Comparison of ENCODE assay signal across 23 mouse cellular contexts in the genomic region with DNA sequence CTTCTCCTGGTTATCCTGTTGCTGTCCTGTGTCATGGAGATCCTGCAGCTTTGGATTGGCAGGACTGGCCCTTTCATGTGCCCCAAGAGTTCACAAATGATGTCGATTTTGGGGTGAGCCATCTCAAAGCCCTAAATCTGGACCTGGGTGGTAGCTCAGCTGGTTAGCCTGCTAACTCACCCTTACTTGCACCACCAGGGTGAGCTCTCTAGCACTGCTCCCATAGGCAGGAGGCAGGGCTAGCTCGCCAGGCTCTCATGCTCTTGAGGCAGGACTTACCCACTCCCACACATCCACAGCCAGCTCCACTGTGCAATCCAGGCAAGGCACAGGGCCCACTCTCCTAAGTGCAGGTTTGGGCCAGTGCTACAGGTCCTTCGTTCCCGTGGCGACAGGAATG.
DNase-seq lines count a peak whose midpoint lies in the region; ATAC-seq and TF ChIP-seq lines count a peak whose summit lies in the region.
"Had no signal": no experiment of that assay in that cellular context is flagged by ENCODE, and none has a peak within 500 bp of the region (broad histone marks: within the 10 kb centered on the region; RNA-seq: fewer than 3 reads in every experiment).

No protein-coding gene starts in this region.

- 76% methylated on average over 5 of the region's 5 CpGs for WGBS in forebrain, embryonic 10.5 days
- WGBS in forebrain, embryonic 15.5 days, result 91% methylated on average over 5 of the region's 5 CpGs
- WGBS in thymus, adult 2 months, result 86% methylated on average over 5 of the region's 5 CpGs
- 77% methylated on average over 5 of the region's 5 CpGs for WGBS in stomach, postnatal 0 days

- H3K9ac ChIP-seq in forebrain, embryonic 15.5 days (replicated peaks), result no peak overlapping the region
- no peak overlapping the region for H3K9ac ChIP-seq in stomach, postnatal 0 days (ENCODE audit: low read length)
- H3K9ac ChIP-seq: forebrain, embryonic 12.5 days; hindbrain, embryonic 12.5 days; limb, embryonic 13.5 days; liver, embryonic 12.5 days; midbrain, embryonic 12.5 days had no signal

- ATAC-seq in forebrain, embryonic 15.5 days (replicated peaks), result no peak
- ATAC-seq in stomach, postnatal 0 days (ENCODE audit: low FRiP score, low TSS enrichment), result no peak
- ATAC-seq: liver, embryonic 12.5 days had no signal

- H3K36me3 ChIP-seq in forebrain, embryonic 10.5 days (replicated peaks), result no peaks in the 10 kb centered on the region
- H3K36me3 ChIP-seq in forebrain, embryonic 15.5 days, result no peaks in the 10 kb centered on the region
- H3K36me3 ChIP-seq in thymus, adult 2 months (ENCODE audit: control insufficient read depth, insufficient read depth, low read length), result no peaks in the 10 kb centered on the region
- H3K36me3 ChIP-seq in stomach, postnatal 0 days (ENCODE audit: control insufficient read depth, insufficient read depth, low read length), result no peaks in the 10 kb centered on the region
- H3K36me3 ChIP-seq: embryonic facial prominence, embryonic 10.5 days; forebrain, embryonic 12.5 days; hindbrain, embryonic 12.5 days; limb, embryonic 13.5 days; liver, embryonic 12.5 days; midbrain, embryonic 12.5 days had no signal

- TF ChIP-seq POLR2A in thymus, adult 2 months (IDR thresholded peaks at IDR 0.05; ENCODE audit: control insufficient read depth, extremely low read depth, insufficient read depth, low read length, poor library complexity), result no peak

- no peak overlapping the region for H3K4me3 ChIP-seq in forebrain, embryonic 10.5 days
- H3K4me3 ChIP-seq in forebrain, embryonic 15.5 days, result no peak overlapping the region
- H3K4me3 ChIP-seq in layer of hippocampus, adult 2 months, result no peak overlapping the region
- H3K4me3 ChIP-seq in thymus, adult 2 months (ENCODE audit: control insufficient read depth, insufficient read depth, low read length), result no peak overlapping the region
- H3K4me3 ChIP-seq in stomach, postnatal 0 days (ENCODE audit: low read depth, low read length), result no peak overlapping the region
- no peak overlapping the region for H3K4me3 ChIP-seq in gastrocnemius, adult 2 months
- H3K4me3 ChIP-seq: embryonic facial prominence, embryonic 10.5 days; forebrain, embryonic 12.5 days; hindbrain, embryonic 12.5 days; limb, embryonic 13.5 days; liver, embryonic 12.5 days; midbrain, embryonic 12.5 days had no signal

- no peaks in the 10 kb centered on the region for H3K9me3 ChIP-seq in forebrain, embryonic 10.5 days
- no peaks in the 10 kb centered on the region for H3K9me3 ChIP-seq in forebrain, embryonic 15.5 days
- no peaks in the 10 kb centered on the region for H3K9me3 ChIP-seq in stomach, postnatal 0 days (ENCODE audit: control insufficient read depth, low read length)
- H3K9me3 ChIP-seq: embryonic facial prominence, embryonic 10.5 days; forebrain, embryonic 12.5 days; hindbrain, embryonic 12.5 days; limb, embryonic 13.5 days; liver, embryonic 12.5 days; midbrain, embryonic 12.5 days had no signal

- intact Hi-C loops in gastrocnemius, adult 2 months (cut with DNase I), result no loop called here

- H3K4me1 ChIP-seq in forebrain, embryonic 10.5 days, result no peaks in the 10 kb centered on the region
- H3K4me1 ChIP-seq in forebrain, embryonic 15.5 days, result no peaks in the 10 kb centered on the region
- peaks cover 12% of the 10 kb centered on the region for H3K4me1 ChIP-seq in thymus, adult 2 months (replicated peaks; ENCODE audit: control insufficient read depth, insufficient read depth, low read length)
- no peaks in the 10 kb centered on the region for H3K4me1 ChIP-seq in stomach, postnatal 0 days (replicated peaks; ENCODE audit: control insufficient read depth, insufficient read depth)
- H3K4me1 ChIP-seq: forebrain, embryonic 12.5 days; hindbrain, embryonic 12.5 days; liver, embryonic 12.5 days; midbrain, embryonic 12.5 days had no signal

- TF ChIP-seq EP300 in stomach, postnatal 0 days (optimal IDR thresholded peaks at IDR 0.05), result no peak

- DNase-seq in forebrain, embryonic 10.5 days (ENCODE audit: extremely low spot score, low spot score), result no peak
- no peak for DNase-seq in layer of hippocampus, adult 2 months (ENCODE audit: low spot score in 2 of 2)
- DNase-seq in layer of hippocampus, adult 11-12 months (ENCODE audit: low spot score), result no peak
- DNase-seq in thymus, postnatal 4 days, result peak; percentile 28
- DNase-seq in thymus, adult 2 months, result no peak
- DNase-seq in stomach, postnatal 0 days (ENCODE audit: low spot score), result no peak
- DNase-seq in gastrocnemius, adult 2 months, result no peak
- DNase-seq: adrenal gland, postnatal 10 days; cerebellum, adult 2 months; heart, postnatal 10 days; kidney, adult 9 months; layer of hippocampus, adult 9-11 months; lung, adult 18-20 months; right cerebral cortex, postnatal 14 days; spleen, adult 18-20 months had no signal

- 0 out of 2 replicates have a peak overlapping the region, but pooled peaks have one; percentile 8 for H3K27ac ChIP-seq in forebrain, embryonic 10.5 days
- no peak overlapping the region for H3K27ac ChIP-seq in forebrain, embryonic 15.5 days (replicated peaks)
- no peak overlapping the region for H3K27ac ChIP-seq in layer of hippocampus, adult 2 months
- no peak overlapping the region for H3K27ac ChIP-seq in thymus, adult 2 months (ENCODE audit: control insufficient read depth, insufficient read depth, low read length)
- no peak overlapping the region for H3K27ac ChIP-seq in stomach, postnatal 0 days (replicated peaks)
- H3K27ac ChIP-seq in gastrocnemius, adult 2 months, result no peak overlapping the region
- H3K27ac ChIP-seq: embryonic facial prominence, embryonic 10.5 days; forebrain, embryonic 12.5 days; hindbrain, embryonic 12.5 days; limb, embryonic 13.5 days; liver, embryonic 12.5 days; midbrain, embryonic 12.5 days had no signal

- no peaks in the 10 kb centered on the region; the same call in 1 of the 2 replicates for H3K27me3 ChIP-seq in forebrain, embryonic 10.5 days (ENCODE audit: poor library complexity, severe bottlenecking)
- no peaks in the 10 kb centered on the region for H3K27me3 ChIP-seq in forebrain, embryonic 15.5 days
- no peaks in the 10 kb centered on the region for H3K27me3 ChIP-seq in thymus, adult 2 months (ENCODE audit: control insufficient read depth, insufficient read depth, low read length)
- H3K27me3 ChIP-seq in stomach, postnatal 0 days (ENCODE audit: control insufficient read depth, insufficient read depth, low read length), result no peaks in the 10 kb centered on the region
- H3K27me3 ChIP-seq: forebrain, embryonic 12.5 days; hindbrain, embryonic 12.5 days; limb, embryonic 13.5 days; liver, embryonic 12.5 days; midbrain, embryonic 12.5 days had no signal

- H3K4me2 ChIP-seq in forebrain, embryonic 15.5 days (replicated peaks), result no peak overlapping the region
- H3K4me2 ChIP-seq in stomach, postnatal 0 days (replicated peaks; ENCODE audit: low read depth), result no peak overlapping the region
- H3K4me2 ChIP-seq: forebrain, embryonic 12.5 days; heart, embryonic 11.5 days; hindbrain, embryonic 12.5 days; limb, embryonic 13.5 days; liver, embryonic 12.5 days; midbrain, embryonic 12.5 days had no signal

- TF ChIP-seq CTCF in layer of hippocampus, adult 2 months (conservative IDR thresholded peaks at IDR 0.05), result peak; percentile 20; the same call in 1 of the 2 replicates
- no peak for TF ChIP-seq CTCF in thymus, adult 2 months (IDR thresholded peaks at IDR 0.05; ENCODE audit: borderline replicate concordance, control insufficient read depth, extremely low read depth, insufficient read depth, low read length, poor library complexity)
- peak; percentile 39 for TF ChIP-seq CTCF in stomach, postnatal 0 days (IDR thresholded peaks at IDR 0.05; ENCODE audit: low read depth)
- TF ChIP-seq CTCF in gastrocnemius, adult 2 months (IDR thresholded peaks at IDR 0.05), result no peak

Comparison
In these comparisons a context has a peak if more than half of its experiments do, and no peak if none do; other contexts are left out.
1. CTCF ChIP-seq: peak in layer of hippocampus, adult 2 months (single experiment) and stomach, postnatal 0 days (single experiment); none in thymus, adult 2 months (single experiment) and gastrocnemius, adult 2 months (single experiment).